Mouse (Mus musculus) cerebellum, postnatal 25 days (tissue): Measurements from ENCODE around the gene Acap1.
"Not testable (repeated sequence)": the region's sequence is repeated elsewhere in the genome, so short reads cannot be mapped to it uniquely, and the experiment has no call there.

Experiments used
- DNase-seq, 2 experiments: peaks; one replicate each; pipeline ENCODE4 v3.0.0; 2021; ENCODE audit warnings: mixed read lengths in 2 of 2

Acap1 gene

DNA sequence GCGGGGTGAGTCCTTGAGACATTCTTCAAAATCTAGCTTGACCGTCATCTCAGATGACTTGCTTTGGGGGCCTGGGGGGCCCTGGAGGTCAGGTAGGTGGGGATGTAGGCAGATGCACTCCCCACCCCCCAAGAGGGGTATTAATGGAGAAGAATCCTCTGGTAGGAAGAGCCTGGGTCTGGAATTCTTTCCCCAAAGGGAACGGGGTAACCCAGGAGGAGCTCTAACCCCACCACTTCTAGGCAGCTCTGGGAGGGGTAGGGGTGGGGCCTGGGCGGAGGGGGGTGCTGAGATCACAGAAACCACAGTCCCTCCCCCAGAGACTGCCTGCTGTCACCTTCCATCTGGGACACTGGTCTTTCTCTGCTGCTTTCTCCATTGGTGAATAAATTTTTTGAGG, at the start of gene Acap1:
Acap1 (minus strand) TSS at position 249 of the 400 bp plus-strand sequence.
- DNase-seq: no peak

DNA sequence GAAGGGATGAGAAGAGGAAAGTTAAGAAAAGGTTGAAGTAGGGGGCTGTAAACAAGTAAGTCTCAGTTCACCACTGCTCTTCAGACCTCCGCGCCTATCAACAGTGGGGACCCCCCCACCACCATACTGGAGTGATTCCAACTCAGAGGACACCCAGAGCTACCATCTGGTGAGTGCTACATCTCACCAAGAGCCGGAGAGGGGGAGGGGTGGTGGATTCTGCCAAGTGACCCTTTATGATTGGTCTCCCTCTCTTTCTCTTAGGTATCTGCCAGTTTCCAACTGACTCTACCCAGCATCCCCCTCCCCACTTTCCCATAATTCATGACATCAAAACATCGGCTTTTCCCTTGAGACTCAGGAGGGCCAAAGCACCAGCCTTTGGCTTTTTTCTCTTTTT, 45.6 kb upstream of the Acap1 start:
- DNase-seq: peak in 1 of 2 experiments; percentile 34

DNA sequence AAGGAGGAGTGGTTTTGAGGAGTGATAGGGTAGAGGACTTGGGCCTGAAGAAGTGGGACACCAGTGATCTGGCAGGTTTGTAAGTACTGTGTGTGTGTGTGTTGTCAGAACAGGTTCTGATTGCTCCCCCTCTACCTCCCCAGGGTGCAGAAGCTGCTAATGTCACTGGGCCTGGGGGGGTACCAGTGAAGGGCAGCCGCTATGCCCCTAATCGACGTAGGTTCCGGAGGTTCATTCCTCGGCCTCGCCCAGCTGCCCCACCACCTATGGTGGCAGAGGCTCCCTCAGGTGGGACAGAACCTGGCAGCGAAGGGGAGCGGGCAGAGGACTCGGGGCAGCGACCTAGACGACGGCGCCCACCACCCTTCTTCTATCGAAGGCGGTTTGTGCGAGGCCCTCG, 44.4 kb upstream of the Acap1 start:
- DNase-seq: no peak

DNA sequence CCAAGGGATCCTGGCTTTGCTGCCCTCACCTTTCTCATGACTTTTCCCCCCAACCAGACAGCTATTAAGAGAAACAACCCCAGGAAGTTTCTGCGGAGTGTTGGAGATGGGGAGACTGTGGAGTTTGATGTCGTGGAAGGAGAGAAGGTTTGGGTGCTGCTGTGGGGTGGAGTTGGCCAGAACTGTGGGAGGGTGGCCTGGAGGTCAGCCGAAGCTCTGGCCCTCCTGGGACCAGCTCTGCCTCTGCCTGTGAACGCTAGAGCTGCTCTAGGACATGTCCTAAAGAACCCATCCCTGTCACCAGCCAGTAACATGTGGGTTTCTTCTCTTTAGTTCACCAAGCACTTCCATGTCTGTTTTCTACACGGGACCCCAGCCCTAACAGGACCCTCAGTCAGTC, 43.8 kb upstream of the Acap1 start:
- DNase-seq: no peak

DNA sequence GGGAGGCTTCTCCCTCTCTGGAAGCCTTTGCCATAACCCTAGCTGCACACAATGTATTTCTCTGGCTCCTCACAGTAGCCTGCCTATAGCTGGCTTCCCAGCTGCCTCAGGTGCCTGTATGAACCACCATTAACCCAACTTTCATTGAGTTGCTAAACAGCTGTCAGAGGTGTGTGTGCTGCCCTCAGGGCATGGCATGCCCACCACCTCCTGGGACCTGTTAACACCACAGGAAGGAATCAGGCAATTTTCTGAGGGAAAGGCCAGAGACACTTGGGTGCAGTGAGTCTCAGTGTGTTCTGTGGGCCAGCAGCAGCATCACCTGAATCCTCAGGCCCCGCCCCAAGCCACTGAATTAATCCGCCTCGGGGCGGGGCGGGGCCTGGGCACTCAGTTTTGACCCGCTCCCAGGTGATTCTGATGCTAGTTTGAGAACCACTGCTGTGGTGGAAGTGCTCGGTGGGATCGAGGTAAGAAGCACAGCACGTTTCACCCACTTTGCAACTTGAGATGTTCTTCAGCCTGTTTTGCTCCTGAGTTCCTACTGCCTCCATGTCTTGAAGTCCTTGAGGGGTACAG, 43.2 kb upstream of the Acap1 start:
- no peak for DNase-seq

DNA sequence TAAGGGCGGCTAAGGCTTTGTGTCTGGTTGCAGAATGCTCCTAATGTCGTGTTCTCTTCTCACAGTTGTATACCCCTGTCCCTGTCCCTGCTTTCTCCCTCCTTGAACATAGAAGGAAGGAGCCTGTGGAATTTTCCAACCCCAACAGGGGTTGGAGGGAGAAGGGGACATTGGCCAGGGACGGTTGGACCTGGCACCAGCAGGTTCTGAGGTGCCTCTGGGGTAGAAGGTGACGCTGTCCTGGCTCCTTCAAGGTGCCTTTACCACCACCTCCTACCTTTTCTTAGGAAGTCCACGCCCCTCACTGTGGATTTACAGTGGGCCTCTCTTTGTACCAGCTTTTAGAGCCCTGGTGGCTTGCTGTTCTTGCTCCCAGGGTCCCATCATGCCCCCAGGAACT, 42.5 kb upstream of the Acap1 start:
- no peak for DNase-seq

DNA sequence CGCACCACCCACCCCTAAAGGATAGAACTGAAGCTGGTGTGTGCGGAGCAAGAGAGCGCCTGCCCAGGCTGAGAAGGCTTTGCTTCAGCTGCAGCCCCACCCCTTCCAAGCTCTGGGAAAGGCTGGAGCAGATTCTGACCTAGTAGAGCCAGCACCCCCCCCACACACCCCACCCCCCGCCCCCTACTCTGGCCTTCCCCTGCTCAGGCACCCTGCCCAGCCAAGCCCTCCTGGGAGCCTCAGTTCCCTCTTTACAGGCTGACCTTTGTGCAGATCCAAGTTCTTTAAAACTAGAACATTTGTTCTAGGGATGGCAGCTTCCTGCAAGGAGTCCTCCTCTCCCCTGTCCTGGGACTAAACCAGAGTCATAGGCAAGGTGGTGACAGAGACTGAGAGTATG, 42.0 kb upstream of the Acap1 start:
- DNase-seq: no peak

DNA sequence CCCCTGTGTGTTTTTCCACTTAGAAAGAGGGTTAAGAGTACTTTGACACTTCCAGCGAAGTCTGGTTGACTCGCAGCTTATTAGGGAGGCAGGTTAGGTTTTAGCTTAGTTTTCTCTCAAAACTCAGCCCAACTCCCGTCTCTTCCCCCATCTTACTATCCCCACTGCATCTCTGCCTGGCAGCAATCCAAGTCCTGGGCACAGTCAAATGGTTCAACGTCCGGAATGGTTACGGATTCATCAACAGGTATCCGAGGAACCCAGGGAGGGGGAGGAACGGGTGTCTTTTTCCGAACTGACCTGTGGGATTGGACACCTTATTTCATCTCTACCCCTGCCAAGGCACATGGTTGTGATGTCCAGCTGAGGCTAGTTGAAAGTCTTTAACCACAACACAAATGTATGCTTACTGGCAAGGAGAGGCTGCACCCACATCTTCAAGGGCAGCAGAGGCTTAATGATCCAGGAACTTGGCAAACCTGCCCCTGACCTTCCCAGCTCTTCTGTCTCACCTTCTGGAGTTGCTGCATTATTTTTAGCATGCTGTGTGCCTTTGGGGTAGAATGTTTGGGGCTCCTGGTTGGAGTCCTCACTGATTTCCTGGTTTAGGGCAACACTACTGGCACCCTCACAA, 41.5 kb upstream of the Acap1 start:
- DNase-seq: peak in 1 of 2 experiments; percentile 43

DNA sequence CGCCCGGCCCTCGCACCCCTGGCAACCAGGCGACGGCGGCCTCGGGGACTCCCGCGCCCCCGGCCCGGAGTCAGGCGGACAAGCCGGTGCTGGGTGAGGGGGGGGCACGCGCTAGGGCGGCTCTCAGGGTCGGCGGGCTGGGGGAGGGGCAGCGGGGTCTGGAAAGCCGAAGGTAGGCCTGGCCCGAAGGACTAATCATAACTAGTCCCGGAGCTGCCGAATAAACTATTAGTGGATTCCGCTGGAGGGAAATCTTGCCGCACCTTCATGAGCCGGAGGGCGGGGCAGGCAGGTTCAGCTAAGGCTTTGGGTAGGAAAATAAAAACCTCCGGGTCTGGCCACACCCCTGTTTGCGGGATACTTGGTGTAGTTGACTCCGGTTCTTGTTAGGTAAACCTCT, 40.8 kb upstream of the Acap1 start:
- DNase-seq: peak in 1 of 2 experiments; percentile 59

DNA sequence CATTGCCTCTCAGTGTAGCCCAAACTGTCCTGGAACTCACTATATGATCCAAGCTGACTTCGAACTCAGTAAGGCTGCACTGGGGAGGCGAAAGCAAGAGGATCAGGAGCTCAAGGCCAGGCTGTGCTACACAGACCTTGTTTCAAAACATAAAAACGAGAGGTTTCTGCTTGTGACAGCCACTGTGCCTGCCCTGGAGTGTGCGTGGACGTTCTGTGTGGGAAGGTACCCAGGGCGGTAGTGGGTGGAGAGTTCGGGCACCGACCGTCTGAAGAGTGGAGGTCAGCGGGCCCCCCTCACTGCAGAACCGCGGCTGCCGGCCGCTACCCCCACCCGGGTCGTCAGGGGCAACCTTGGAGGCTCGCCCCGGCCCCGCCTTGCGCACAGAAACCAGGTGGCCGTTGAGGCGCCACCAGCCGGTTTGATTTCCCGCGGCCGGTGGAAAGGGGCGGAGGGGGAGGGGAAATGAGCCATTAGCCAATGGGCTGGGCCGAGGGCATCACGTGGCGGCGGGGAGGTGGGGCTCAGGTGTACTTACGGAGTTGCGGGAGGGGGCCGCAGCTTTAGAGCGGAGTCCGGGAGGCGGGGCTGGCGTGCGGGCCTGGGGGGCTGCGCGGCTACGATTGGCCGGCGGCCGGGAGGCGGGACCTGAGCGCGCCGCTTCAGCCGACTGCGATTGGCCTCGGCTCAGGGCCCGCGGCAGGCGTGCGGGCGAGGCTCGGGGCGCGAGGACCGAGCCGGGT, 40.0 kb upstream of the Acap1 start, which contains the start of gene Ybx2:
Ybx2 (plus strand) TSS at position 660 of the 743 bp plus-strand sequence.
- peak; percentile 93 to 98 for DNase-seq

DNA sequence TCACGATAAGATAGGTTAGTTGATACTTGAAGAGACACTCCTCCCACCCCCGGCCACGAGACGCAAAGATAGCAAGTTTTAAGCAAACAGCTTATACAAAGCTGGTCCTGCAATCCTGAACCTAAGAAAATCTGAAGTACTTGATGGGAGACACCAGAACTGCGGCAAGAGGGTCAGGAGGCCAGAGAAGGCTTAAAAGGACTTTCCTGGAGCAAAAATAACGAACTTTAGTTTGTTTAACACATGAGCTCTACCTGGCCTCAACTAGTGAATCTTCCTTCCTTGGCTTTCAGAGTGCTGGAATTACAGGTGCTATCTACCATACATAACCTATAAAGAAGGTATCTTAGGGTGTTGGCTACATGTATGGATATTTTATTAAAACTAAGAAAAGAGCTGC, 39.3 kb upstream of the Acap1 start:
- DNase-seq: no peak

DNA sequence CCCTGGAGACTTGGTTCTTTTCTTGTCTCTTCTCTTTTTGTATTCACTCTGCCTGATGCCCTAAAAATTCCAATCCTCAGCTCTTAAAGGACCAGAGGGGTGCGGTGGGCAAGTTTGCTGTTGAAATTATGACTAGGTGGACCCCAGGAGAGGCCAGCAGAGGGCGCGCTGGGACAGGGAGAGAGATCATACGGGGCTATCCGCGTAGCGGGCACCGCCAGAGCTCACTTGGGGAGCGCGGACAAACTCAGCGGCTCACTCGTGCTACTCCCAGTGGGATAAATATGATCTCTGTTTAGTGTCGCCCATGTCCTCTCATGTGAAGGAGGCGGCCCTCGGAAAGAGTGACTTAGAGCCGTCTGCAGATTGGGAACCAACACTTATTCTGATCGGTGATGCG, 38.8 kb upstream of the Acap1 start:
- DNase-seq: peak; percentile 93 to 97

DNA sequence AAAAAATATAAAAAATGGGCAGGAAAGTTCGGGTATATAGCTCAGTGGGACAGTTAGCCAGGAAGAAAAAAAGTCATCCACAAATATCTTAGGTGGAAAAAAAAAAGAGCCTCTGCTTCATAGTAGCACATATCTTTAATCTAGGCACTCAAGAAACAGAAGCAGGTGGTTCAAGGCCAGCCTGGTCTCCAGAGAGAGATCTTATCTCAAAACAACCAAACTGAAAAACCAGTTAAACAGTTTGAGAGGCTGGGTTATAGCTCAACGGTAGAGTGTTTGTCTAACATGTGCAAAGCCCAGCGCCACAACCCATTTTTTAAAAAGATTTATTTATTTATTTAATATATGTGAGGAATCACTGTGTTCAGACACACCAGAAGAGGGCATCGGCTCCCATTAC, 37.7 kb upstream of the Acap1 start:
- no peak for DNase-seq

DNA sequence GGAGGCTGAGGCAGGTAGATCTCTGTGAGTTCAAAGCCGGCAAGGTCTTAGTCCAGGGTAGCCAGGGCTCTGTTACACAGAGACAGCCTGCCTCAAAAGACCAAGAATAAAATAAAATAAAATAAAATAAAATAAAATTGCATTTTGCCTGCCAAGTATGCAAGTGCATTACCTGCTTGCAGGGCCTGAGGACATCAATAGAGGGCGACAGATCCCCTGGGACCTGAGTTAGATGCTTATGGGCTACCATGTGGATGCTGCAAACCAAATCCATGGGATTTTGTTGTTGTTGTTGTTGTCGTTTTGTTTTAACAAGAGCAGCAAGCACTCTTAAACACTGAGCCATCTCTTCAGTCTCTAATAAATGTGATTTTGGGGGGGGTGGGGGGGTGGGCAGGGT, 36.9 kb upstream of the Acap1 start:
- DNase-seq: no peak

DNA sequence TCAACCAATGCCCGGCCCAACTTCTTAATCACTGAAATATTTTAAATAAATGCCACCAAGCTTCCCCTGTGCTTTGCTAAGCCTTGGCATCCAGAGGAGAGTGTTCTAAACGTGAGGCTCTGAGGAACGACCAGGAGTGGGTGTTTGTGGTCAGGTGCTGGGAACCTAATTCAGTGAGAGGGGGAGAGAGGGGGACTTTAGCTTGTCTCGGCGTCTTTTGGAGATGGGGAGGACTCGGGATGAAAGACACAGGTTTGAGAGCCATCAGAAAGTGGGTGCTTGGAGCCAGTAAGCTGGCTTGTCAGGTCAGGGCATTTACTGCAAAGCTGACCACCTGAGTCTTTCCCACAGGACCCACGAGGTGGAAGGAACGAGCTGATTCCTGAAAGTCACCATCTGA, 36.4 kb upstream of the Acap1 start:
- DNase-seq: no peak

DNA sequence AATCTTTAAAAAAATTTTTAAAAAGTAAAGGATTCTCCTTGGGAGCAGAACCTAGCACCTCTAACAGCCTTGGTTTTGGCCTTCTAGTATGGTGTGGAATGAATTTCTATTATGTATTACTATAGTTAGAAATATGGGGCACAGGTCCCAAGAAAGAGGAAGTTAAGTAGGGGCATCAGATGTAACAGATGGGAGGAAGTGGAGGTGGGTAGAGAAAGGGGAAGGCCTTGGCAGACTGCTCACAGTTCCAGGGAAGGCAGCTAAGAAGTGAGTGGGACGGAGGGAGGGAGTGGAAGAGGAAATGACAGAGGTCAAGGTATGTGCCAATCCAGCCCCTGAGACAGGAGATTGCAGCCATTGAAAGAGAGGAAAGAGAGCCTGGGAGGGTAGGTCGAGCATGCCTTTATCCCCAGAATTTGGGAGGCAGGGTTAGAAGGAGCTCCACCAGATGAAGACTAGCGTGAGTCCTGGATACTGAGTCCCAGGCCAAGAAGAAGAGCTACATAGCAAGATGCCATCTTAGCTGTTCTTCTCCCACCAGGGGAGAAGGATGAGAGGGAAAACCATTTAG, 35.7 kb upstream of the Acap1 start:
- no peak for DNase-seq

DNA sequence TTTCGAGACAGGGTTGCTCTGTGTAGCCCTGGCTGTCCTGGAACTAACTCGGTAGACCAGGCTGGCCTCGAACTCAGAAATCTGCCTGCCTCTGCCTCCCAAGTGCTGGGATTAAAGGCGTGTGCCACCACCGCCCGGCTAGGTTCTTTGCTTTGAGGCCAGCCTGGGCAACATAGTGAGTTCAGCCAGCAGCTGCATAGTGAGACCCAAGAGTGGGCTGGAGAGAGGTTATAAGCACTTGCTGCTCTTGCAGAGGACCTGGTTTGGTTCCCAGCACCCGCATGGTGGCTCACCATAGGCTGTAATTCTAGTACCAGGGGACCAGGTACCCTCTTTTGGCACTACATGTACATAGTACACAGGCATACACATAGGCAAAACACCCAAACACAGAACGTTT, 34.8 kb upstream of the Acap1 start:
- not testable (repeated sequence) for DNase-seq

DNA sequence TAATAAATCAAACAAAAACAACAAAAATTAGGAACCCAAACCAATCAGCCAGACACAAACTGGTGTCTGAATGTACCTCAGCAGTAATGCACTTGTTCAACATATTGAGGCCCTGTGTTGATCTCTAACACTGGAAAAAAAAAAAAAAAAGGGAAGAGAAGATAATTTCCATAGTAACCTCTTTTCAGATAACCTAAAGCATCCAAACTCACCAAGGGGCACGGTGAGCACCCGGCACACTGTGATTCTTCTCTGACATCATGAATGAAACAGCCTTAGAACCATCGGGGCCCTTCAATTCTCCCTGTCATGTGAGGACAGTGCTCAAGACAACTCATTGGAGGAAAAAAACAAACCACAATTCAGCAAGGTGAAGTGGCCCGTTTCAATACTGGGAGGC, 34.4 kb upstream of the Acap1 start:
- DNase-seq: no peak

DNA sequence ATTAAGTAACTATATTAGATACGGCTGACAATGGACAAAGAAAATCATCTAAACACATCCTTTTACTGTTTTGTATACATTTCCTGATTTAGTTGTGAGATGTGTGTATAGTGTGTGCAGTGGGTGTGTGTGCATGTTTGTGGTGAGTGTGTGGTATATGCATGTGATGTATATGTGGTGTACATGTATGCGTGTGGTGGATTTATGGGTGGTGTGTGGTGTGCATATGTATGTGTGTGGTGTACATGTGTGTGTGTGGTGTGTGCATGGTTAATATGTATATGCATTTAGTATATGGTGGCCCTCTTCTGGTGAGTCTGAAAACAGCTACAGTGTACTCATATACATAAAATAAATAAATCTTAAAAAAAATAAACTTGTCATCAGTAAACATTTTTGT, 32.2 kb upstream of the Acap1 start:
- no peak for DNase-seq

DNA sequence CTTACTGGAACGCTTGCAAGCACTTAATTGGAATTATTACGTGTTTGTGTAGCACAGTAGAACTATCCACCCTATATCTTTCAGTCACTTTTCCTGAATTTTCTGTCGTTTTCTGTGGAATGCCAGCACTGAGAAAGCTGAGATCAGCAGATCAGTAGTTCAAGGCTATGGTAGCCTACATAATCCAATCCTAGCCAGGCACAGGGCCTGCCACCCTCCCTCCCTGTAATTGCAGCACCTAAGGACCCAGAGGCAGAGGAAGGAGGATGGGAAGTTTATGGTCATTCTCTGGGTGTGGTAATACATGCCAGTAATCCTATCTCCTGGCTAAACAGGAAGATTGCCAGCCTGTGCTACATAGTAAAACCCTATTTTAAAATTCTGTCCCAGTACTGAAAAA, 27.5 kb upstream of the Acap1 start:
- no peak for DNase-seq

DNA sequence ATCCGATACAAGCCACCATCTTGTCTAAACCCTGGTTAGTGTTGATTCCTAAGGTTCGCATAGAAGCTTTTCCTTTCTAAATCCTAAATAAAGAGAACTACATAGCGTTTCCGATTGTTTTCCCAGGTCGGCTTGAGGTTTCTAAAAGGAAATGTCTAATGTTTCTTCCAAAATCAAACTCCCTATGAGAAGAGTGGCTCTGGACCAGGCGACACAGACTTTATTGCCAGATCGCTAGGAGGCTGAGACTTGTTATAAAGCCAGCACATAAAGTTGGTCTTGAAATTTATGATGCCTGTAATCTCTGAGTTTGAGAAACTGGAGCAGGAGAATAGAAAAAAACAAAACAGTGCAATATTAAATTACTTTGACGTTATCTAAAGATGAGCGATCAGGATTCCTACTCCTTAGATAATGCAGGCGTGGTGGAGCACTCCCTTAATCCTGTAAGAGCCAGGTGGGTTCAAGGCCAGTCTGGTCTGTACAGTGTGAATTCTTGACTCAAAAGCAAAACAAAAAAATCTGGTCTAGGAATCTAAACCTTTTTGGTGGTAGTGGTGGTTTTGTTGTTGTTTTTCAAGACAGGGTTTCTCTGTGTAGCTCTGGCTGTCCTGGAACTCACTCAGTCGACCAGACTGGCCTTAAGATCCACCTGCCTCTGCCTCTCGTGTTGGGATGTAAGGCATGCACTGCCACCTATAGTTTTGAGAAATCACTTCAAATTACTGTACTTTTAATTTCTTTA, 26.8 kb upstream of the Acap1 start:
- DNase-seq: no peak

DNA sequence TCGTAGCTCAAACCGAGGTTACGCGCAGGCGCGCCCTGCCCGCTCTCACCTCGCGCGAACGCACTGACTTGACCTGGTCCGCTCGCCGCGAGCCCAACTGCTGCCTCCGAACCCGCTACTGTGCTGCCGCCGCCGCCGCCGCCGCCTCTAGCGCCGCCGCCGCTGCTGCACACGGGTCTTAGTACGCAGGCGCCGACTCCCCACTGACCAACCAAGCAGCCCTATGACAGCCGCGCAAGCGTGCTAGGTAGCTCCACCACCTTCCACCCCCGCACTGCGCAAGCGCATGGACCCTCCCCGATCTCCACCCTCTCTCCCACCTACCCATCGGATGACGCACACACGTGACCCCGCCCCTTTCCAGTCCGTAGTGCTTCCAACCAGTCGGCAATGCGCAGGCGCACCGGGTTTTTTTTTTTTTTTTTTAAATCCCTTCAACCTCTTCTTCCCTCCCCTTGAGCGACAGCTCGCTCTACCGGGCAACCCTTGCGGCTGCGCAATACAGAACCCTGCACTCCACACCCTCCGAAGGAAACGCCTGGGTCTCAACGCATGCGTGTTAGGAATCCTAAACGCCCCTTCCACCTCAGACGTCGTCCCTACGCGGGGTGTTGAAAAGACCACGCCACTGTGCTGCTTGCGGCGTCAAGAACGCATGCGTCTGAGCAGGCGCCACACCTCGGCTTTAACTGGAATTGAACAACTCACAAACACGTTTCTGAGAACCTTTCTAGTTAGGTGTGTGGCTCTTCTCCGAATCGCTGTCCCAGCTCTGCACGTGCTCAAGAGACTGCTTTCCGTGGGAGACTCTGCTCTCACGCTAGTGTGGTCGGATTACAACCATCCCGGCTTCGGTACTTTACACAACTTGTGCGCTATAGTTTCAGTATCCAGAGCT, 26.0 kb upstream of the Acap1 start, which contains the start of gene Eif5a:
Eif5a (minus strand) TSS at position 845 of the 898 bp plus-strand sequence.
- peak; percentile 100 for DNase-seq
